Mouse (Mus musculus): ENCODE data around the gene Gm6993.

DNA sequence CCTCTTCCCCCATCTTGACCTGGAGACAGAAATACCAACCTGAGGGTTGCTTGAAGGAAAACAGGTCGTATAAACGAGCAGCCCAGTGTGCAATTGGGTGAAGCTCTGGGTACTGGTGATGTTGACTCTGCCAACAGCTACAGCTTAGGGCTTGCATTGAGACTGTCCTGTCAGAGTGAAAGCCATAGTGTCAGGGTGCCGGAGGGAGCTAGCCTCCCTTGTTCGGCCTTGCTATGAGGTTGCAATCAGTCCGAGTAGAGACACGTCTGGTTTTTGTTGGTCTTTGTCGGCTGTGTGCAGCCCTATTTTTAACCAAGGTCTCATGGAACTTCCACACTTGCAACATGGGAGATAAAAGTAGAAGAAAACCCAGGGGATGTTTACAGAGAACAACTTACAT, 39.7 kb downstream of the Gm6993 start:
- no peak for TF ChIP-seq CTCF (IDR thresholded peaks at IDR 0.05; ENCODE audit: low read depth)
- no peak for TF ChIP-seq EP300 (optimal IDR thresholded peaks at IDR 0.05)
